Mouse (Mus musculus) gastrocnemius, adult 2 months (tissue): Measurements from ENCODE around the gene Stx5a. TPM values are rescaled to one million over a fixed set of nuclear protein-coding genes. Genes with fewer than 3 reads are reported as not detected.
"Not testable (repeated sequence)": the region's sequence is repeated elsewhere in the genome, so short reads cannot be mapped to it uniquely, and the experiment has no call there.

Source experiments
- DNase-seq: peaks from one replicate; pipeline ENCODE4 v3.0.0; 2022
- H3K27ac ChIP-seq: fragments of 200-600 bp; 2 replicates; pipeline ENCODE4 v1.8.1; 2022; ENCODE audit warnings: mild to moderate bottlenecking
- H3K4me3 ChIP-seq: fragments of 200-600 bp; 2 replicates; pipeline ENCODE4 v1.8.1; 2022; ENCODE audit warnings: mild to moderate bottlenecking, moderate library complexity
- CTCF ChIP-seq: fragments of 200-600 bp; IDR thresholded peaks from 2 replicates; pipeline ENCODE4 v1.8.1; 2022; ENCODE audit warnings: antibody characterized with exemption, mild to moderate bottlenecking, moderate library complexity
- intact Hi-C: fragments of 180-260 bp; cut with DNase I; formaldehyde crosslinking; loops from one replicate; pipeline ENCODE4 v1.15.1; 2025
- total RNA-seq, 2 experiments: library from RNA; stranded (reverse); gene quantifications; 2 replicates each; pipeline ENCODE4 v1.2.3; 2021

Gene Stx5a
- total RNA-seq, 2 experiments from 2014 or later = 20.8 to 22.1 TPM

DNA sequence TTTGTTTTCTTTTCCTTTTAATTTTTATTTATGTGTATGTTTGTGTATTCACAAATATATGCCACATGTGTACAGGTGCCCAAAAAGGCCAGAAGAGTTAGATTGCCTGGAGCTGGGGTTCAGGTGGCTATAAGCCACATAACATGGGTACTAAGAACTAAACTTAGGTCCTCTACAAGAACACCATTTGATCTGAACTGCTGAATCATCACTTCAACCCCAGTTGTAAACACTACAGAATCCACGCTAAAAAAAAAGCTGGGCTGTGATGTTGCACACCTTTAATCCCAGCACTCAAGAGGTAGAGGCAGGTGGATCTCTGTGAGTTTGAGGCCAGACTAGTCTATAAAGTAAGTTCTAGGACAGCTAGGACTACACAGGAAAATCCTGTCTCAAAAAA, 19.8 kb upstream of the Stx5a start:
- Histone ChIP-seq H3K27ac (no peak overlapping the region), H3K4me3 (no peak overlapping the region)
- intact Hi-C loops = no loop called here

GRCm38 (mm10) chr19:8722021-8722420, 19.2 kb upstream of the Stx5a start:
- TF ChIP-seq CTCF = no peak
- no peak for DNase-seq
- Histone ChIP-seq H3K27ac (peak overlapping the region; percentile 96), H3K4me3 (peak overlapping the region; percentile 79)
- intact Hi-C loops = loop anchor here (2.0 kb wide), 1 partner anchor 97 kb away; the partner anchor contains the start of gene Ttc9c

More for the DNA sequence above, 19.8 kb upstream of the Stx5a start:
- no peak for DNase-seq
- TF ChIP-seq CTCF = no peak

- no peak for TF ChIP-seq CTCF
- peak overlapping the region; percentile 96 for H3K27ac ChIP-seq
- peak overlapping the region; percentile 79 for H3K4me3 ChIP-seq
- intact Hi-C loops = loop anchor here (2.0 kb wide), 1 partner anchor 96 kb away; the partner anchor contains the start of gene Ttc9c
- DNase-seq = no peak
Observed at GRCm38 (mm10) chr19:8722559-8722906, 18.7 kb upstream of the Stx5a start.

GRCm38 (mm10) chr19:8722907-8723573, 18.2 kb upstream of the Stx5a start, which contains the start of gene Slc3a2:
Gene Slc3a2, minus strand, starts transcription at chr19:8723369.
- intact Hi-C loops = loop anchor here (2.0 kb wide), 1 partner anchor 96 kb away; the partner anchor contains the start of gene Ttc9c
- H3K4me3 ChIP-seq = peak within 1 kb of the TSS; percentile 79
- peak within 1 kb of the TSS; percentile 96 for H3K27ac ChIP-seq
- no peak for TF ChIP-seq CTCF
- DNase-seq = peak; percentile 97

- Histone ChIP-seq H3K27ac (peak overlapping the region; percentile 96), H3K4me3 (peak overlapping the region; percentile 79)
- intact Hi-C loops = loop anchor here (2.0 kb wide), 1 partner anchor 95 kb away; the partner anchor contains the start of gene Ttc9c
- peak; percentile 33 for DNase-seq
- TF ChIP-seq CTCF = no peak
Observed at GRCm38 (mm10) chr19:8723574-8724346, 17.5 kb upstream of the Stx5a start.

DNA sequence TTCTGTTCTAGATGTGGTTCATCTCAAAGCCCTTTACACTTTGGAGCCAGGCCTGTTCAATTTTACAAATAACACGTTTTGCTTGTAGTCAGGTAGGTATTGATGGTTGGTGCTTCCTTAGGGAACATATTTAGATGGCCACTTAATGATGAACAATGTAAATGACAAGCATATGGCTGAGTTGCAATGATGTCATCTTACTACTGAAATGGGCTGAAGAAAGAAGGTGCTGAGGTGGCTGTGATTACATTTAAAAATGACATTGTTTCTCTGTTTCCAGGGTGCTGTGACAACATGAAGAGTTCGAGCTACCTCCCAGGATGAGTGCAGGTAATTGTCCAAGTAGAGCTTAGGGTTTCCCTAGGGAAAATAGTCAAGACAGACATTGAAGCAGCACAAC, 16.8 kb upstream of the Stx5a start:
- Histone ChIP-seq H3K27ac (peak overlapping the region; percentile 96; the same call in 1 of the 2 replicates), H3K4me3 (peak overlapping the region; percentile 79)
- DNase-seq = no peak
- no peak for TF ChIP-seq CTCF
- intact Hi-C loops = no loop called here

- H3K27ac ChIP-seq = no peak overlapping the region
- DNase-seq = no peak
- peak overlapping the region; percentile 79 for H3K4me3 ChIP-seq
- TF ChIP-seq CTCF = no peak
- intact Hi-C loops = no loop called here
Observed at GRCm38 (mm10) chr19:8725081-8725613, 16.1 kb upstream of the Stx5a start.

GRCm38 (mm10) chr19:8726609-8727390, 14.4 kb upstream of the Stx5a start:
- no peak overlapping the region for H3K4me3 ChIP-seq
- no peak for DNase-seq
- no peak overlapping the region for H3K27ac ChIP-seq
- no peak for TF ChIP-seq CTCF
- intact Hi-C loops = no loop called here

DNA sequence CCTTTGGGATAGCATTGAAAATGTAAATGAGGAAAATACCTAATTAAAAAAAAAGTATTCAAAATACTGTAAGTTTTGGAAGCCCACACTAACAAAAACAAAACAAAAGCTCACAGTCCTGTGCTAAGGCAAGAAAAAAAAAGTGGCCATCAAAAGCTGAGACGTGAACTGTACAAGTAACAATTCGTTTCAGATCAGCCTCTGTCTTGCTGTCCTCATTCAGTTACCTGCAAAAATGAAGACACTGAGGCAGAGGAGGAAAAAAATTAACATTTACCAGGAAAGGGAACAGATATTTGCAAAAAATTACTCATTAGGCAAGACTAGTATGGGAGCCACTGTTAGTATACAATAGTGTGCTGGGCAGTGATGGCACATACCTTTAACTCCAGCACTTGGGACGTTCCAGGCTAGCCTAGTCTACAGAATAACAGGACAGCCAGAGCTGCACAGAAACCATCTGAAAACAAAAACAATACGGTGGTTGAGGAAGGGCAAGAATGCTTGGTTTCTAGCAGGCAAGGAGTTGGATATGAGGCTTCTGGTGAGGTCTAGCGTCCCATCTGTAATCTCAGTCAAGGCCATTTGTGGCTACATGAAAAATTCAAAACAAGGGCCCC, 13.6 kb upstream of the Stx5a start:
- intact Hi-C loops = no loop called here
- DNase-seq = no peak
- no peak for TF ChIP-seq CTCF

GRCm38 (mm10) chr19:8728335-8729099, 12.7 kb upstream of the Stx5a start:
- H3K27ac ChIP-seq = not testable (repeated sequence)

More for the DNA sequence above, 13.6 kb upstream of the Stx5a start:
- Histone ChIP-seq H3K4me3 (no peak overlapping the region), H3K27ac (no peak overlapping the region)

GRCm38 (mm10) chr19:8734334-8734733, 6.9 kb upstream of the Stx5a start:
- H3K4me3 ChIP-seq = no peak overlapping the region
- TF ChIP-seq CTCF = no peak
- no peak for DNase-seq
- intact Hi-C loops = no loop called here
- H3K27ac ChIP-seq = no peak overlapping the region

More at GRCm38 (mm10) chr19:8728335-8729099, 12.7 kb upstream of the Stx5a start:
- H3K4me3 ChIP-seq, DNase-seq, intact Hi-C loops: not testable (repeated sequence)
